Mouse (Mus musculus) cerebral cortex, adult 2 months (tissue): Measurements from ENCODE around the gene Dkk2.

Source experiments
- WGBS: fragments of 180-500 bp; shearing (Covaris S2); methylation state at CpG from one replicate; pipeline ENCODE4 v1.1.7; 2018; 5-methylcytosine and 5-hydroxymethylcytosine counted together

Gene Dkk2

GRCm38 (mm10) chr3:132125227-132125740 lies 40.2 kb downstream of the Dkk2 start:
- WGBS, result 84% methylated on average over 8 of the region's 8 CpGs

GRCm38 (mm10) chr3:132129730-132130274 lies 44.7 kb downstream of the Dkk2 start:
- WGBS, result 97% methylated on average over 1 of the region's 1 CpGs

GRCm38 (mm10) chr3:132130781-132131180 lies 45.7 kb downstream of the Dkk2 start:
- WGBS, result 95% methylated on average over 3 of the region's 3 CpGs

GRCm38 (mm10) chr3:132131939-132132338 lies 46.8 kb downstream of the Dkk2 start:
- 67% methylated on average over 4 of the region's 4 CpGs for WGBS

GRCm38 (mm10) chr3:132134502-132134901 lies 49.4 kb downstream of the Dkk2 start:
- WGBS, result 82% methylated on average over 1 of the region's 1 CpGs

GRCm38 (mm10) chr3:132137802-132138378 lies 52.8 kb downstream of the Dkk2 start:
- 46% methylated on average over 11 of the region's 11 CpGs for WGBS

- 87% methylated on average over 4 of the region's 4 CpGs for WGBS
Observed at GRCm38 (mm10) chr3:132141031-132141430, 55.9 kb downstream of the Dkk2 start.

GRCm38 (mm10) chr3:132149446-132150025 lies 64.4 kb downstream of the Dkk2 start:
- WGBS, result 43% methylated on average over 6 of the region's 6 CpGs

GRCm38 (mm10) chr3:132158817-132159216 lies 73.7 kb downstream of the Dkk2 start:
- 88% methylated on average over 2 of the region's 2 CpGs for WGBS

- 73% methylated on average over 3 of the region's 3 CpGs for WGBS
Observed at GRCm38 (mm10) chr3:132168911-132169310, 83.8 kb downstream of the Dkk2 start.

- WGBS, result 91% methylated on average over 12 of the region's 12 CpGs
Observed at GRCm38 (mm10) chr3:132186888-132187552, 101.9 kb downstream of the Dkk2 start.

- 43% methylated on average over 4 of the region's 4 CpGs for WGBS
Observed at GRCm38 (mm10) chr3:132201950-132202349, 116.9 kb downstream of the Dkk2 start.

- WGBS, result 91% methylated on average over 5 of the region's 5 CpGs
Observed at GRCm38 (mm10) chr3:132202665-132203064, 117.6 kb downstream of the Dkk2 start.

- 40% methylated on average over 11 of the region's 11 CpGs for WGBS
Observed at GRCm38 (mm10) chr3:132207469-132207868, 122.4 kb downstream of the Dkk2 start.

- 83% methylated on average over 5 of the region's 5 CpGs for WGBS
Observed at GRCm38 (mm10) chr3:132211260-132211659, 126.2 kb downstream of the Dkk2 start.

- whole genome bisulfite sequencing, result 85% methylated on average over 7 of the region's 7 CpGs
Observed at GRCm38 (mm10) chr3:132219977-132220487, 134.9 kb downstream of the Dkk2 start.

GRCm38 (mm10) chr3:132227622-132228021 lies 142.5 kb downstream of the Dkk2 start:
- WGBS, result 68% methylated on average over 1 of the region's 1 CpGs
